Mouse (Mus musculus) kidney, adult 2 months (tissue): ENCODE data around the gene D17H6S53E.

Source experiments
- CTCF ChIP-seq: fragments of 200-500 bp; conservative IDR thresholded peaks from 2 replicates; pipeline ENCODE4 v1.5.1; 2011; ENCODE audit warnings: low read depth, mild to moderate bottlenecking, control low read depth, low read length, moderate library complexity, mixed read lengths; ENCODE audit not compliant: insufficient read depth, insufficient read length
- POLR2A ChIP-seq: fragments of 200-500 bp; IDR thresholded peaks from one replicate; pipeline ENCODE4 v1.6.1; 2011; ENCODE audit warnings: low read depth, low read length, control low read depth

GRCm38 (mm10) chr17:35104079-35104478, 22.1 kb upstream of the D17H6S53E start:
- TF ChIP-seq CTCF, result no peak
- TF ChIP-seq POLR2A, result no peak
